Mouse (Mus musculus) urinary bladder, postnatal 14 days (tissue): ENCODE measurements around the gene Zbtb20.

ENCODE experiments used
- DNase-seq: peaks from one replicate; pipeline ENCODE4 v3.0.0; 2021; ENCODE audit warnings: low spot score

Zbtb20 gene

GRCm38 (mm10) chr16:43655183-43655787 lies 779.6 kb downstream of the Zbtb20 start:
- DNase-seq = no peak

- no peak for DNase-seq
These were observed 785.9 kb downstream of the Zbtb20 start for GRCm38 (mm10) chr16:43661576-43661975.

GRCm38 (mm10) chr16:43662124-43663004 lies 786.7 kb downstream of the Zbtb20 start:
- no peak for DNase-seq

- DNase-seq = no peak
These were observed 788.4 kb downstream of the Zbtb20 start, which contains the start of gene Tigit for GRCm38 (mm10) chr16:43663978-43664579. Gene Tigit (minus strand): TSS chr16:43664146.

- DNase-seq = no peak
These were observed 789.2 kb downstream of the Zbtb20 start for GRCm38 (mm10) chr16:43664861-43665260.

GRCm38 (mm10) chr16:43668294-43668693 lies 792.6 kb downstream of the Zbtb20 start:
- DNase-seq = no peak

- DNase-seq = no peak
These were observed 796.3 kb downstream of the Zbtb20 start for GRCm38 (mm10) chr16:43671972-43672371.

GRCm38 (mm10) chr16:43672697-43673096 lies 797.0 kb downstream of the Zbtb20 start:
- no peak for DNase-seq

- DNase-seq = no peak
These were observed 798.7 kb downstream of the Zbtb20 start for GRCm38 (mm10) chr16:43674400-43674799.

GRCm38 (mm10) chr16:43687968-43688367 lies 812.3 kb downstream of the Zbtb20 start:
- no peak for DNase-seq

GRCm38 (mm10) chr16:43690211-43690690 lies 814.6 kb downstream of the Zbtb20 start:
- DNase-seq = no peak

- no peak for DNase-seq
These were observed 815.2 kb downstream of the Zbtb20 start for GRCm38 (mm10) chr16:43690912-43691311.

- DNase-seq = no peak
These were observed 816.1 kb downstream of the Zbtb20 start for GRCm38 (mm10) chr16:43691741-43692140.
